Mouse (Mus musculus) C2C12 (cell line): Measurements from ENCODE around the gene Ralgds. TPM values are rescaled to one million over a fixed set of nuclear protein-coding genes. Genes with fewer than 3 reads are reported as not detected.

ENCODE experiments used
- H3K27me3 ChIP-seq: one replicate; pipeline ENCODE4 v1.6.1; 2011; ENCODE audit not compliant: control insufficient read depth, insufficient read depth, insufficient read length
- H3K36me3 ChIP-seq: one replicate; pipeline ENCODE4 v1.6.1; 2011; ENCODE audit not compliant: control insufficient read depth, insufficient read depth
- H3K4me3 ChIP-seq: one replicate; pipeline ENCODE4 v1.5.1; 2011; ENCODE audit warnings: mild to moderate bottlenecking, control low read depth; ENCODE audit not compliant: poor library complexity, insufficient read depth, severe bottlenecking
- H3K79me2 ChIP-seq: one replicate; pipeline ENCODE4 v1.6.1; 2011; ENCODE audit not compliant: control insufficient read depth, insufficient read depth
- H3K79me3 ChIP-seq: one replicate; pipeline ENCODE4 v1.6.1; 2011; ENCODE audit warnings: low read depth, control low read depth
- H3ac ChIP-seq: one replicate; pipeline ENCODE3; 2011; ENCODE audit warnings: low read depth; ENCODE audit not compliant: control insufficient read depth, insufficient read length
- CEBPB ChIP-seq: IDR thresholded peaks from one replicate; pipeline ENCODE4 v1.6.1; 2011; ENCODE audit warnings: low read depth, mild to moderate bottlenecking, control low read depth, moderate library complexity
- CTCF ChIP-seq: IDR thresholded peaks from one replicate; pipeline ENCODE4 v1.5.1; 2011; ENCODE audit not compliant: control insufficient read depth, insufficient read depth, insufficient read length
- FOSL1 ChIP-seq: IDR thresholded peaks from one replicate; pipeline ENCODE4 v1.8.0; 2011; ENCODE audit warnings: mild to moderate bottlenecking, low read length; ENCODE audit not compliant: poor library complexity, insufficient read depth, severe bottlenecking
- MAX ChIP-seq: IDR thresholded peaks from one replicate; pipeline ENCODE4 v1.6.1; 2011; ENCODE audit warnings: mild to moderate bottlenecking, control low read depth
- MYOD1 ChIP-seq: IDR thresholded peaks from one replicate; pipeline ENCODE4 v1.6.1; 2011; ENCODE audit warnings: low read depth; ENCODE audit not compliant: control insufficient read depth, insufficient read length
- MYOG ChIP-seq: IDR thresholded peaks from one replicate; pipeline ENCODE4 v1.6.1; 2011; ENCODE audit not compliant: control insufficient read depth, insufficient read length; ENCODE audit errors: extremely low read depth
- USF1 ChIP-seq: IDR thresholded peaks from one replicate; pipeline ENCODE4 v1.6.1; 2011; ENCODE audit warnings: low read depth, mild to moderate bottlenecking, control low read depth, moderate library complexity
- polyA plus RNA-seq: library from polyadenylated mRNA; unstranded; fragments of >200 nt; fragmentation: generic; extraction: Trizol; gene quantifications from one replicate; pipeline ENCODE4 v1.2.1, GENCODE M21; 2012; ENCODE audit warnings: missing spikeins

The Ralgds gene
- polyA plus RNA-seq, 1 experiment, result 10.5 TPM

- TF ChIP-seq MYOD1, result no peak
- TF ChIP-seq MYOG, result no peak
- no peak for TF ChIP-seq CTCF
- TF ChIP-seq CEBPB, result no peak
- TF ChIP-seq FOSL1, result no peak
- no peak for TF ChIP-seq USF1
- TF ChIP-seq MAX, result no peak
- Histone ChIP-seq H3ac (no peak overlapping the region), H3K79me3 (no peaks in the 10 kb centered on the region), H3K27me3 (no peaks in the 10 kb centered on the region), H3K36me3 (no peaks in the 10 kb centered on the region), H3K79me2 (no peaks in the 10 kb centered on the region), H3K4me3 (no peak overlapping the region)
Measured at GRCm38 (mm10) chr2:28597733-28598547, 85.0 kb downstream of the Ralgds start.

- TF ChIP-seq USF1 (no peak), CEBPB (no peak), CTCF (no peak), MAX (no peak), MYOG (no peak), MYOD1 (no peak), FOSL1 (no peak)
- Histone ChIP-seq H3ac (no peak overlapping the region), H3K27me3 (no peaks in the 10 kb centered on the region), H3K36me3 (no peaks in the 10 kb centered on the region), H3K4me3 (no peak overlapping the region), H3K79me2 (no peaks in the 10 kb centered on the region), H3K79me3 (no peaks in the 10 kb centered on the region)
Measured at GRCm38 (mm10) chr2:28598692-28599568, 86.0 kb downstream of the Ralgds start.

GRCm38 (mm10) chr2:28599569-28599900 lies 86.6 kb downstream of the Ralgds start:
- Histone ChIP-seq H3K4me3 (no peak overlapping the region), H3ac (no peak overlapping the region), H3K36me3 (no peaks in the 10 kb centered on the region), H3K27me3 (no peaks in the 10 kb centered on the region), H3K79me2 (no peaks in the 10 kb centered on the region), H3K79me3 (no peaks in the 10 kb centered on the region)
- no peak for TF ChIP-seq MYOG
- no peak for TF ChIP-seq USF1
- no peak for TF ChIP-seq MYOD1
- TF ChIP-seq CEBPB, result no peak
- no peak for TF ChIP-seq FOSL1
- no peak for TF ChIP-seq MAX
- no peak for TF ChIP-seq CTCF

- Histone ChIP-seq H3K79me2 (no peaks in the 10 kb centered on the region), H3ac (no peak overlapping the region)
- TF ChIP-seq USF1, result no peak
- no peak for TF ChIP-seq MAX
- TF ChIP-seq CEBPB, result no peak
Measured at GRCm38 (mm10) chr2:28601720-28602590, 89.0 kb downstream of the Ralgds start.

More at GRCm38 (mm10) chr2:28601720-28602590, 89.0 kb downstream of the Ralgds start:
- Histone ChIP-seq H3K4me3 (no peak overlapping the region), H3K27me3 (no peaks in the 10 kb centered on the region), H3K79me3 (no peaks in the 10 kb centered on the region), H3K36me3 (no peaks in the 10 kb centered on the region)

Other genes with a start within 250 kb of the Ralgds start
- 0.01 TPM for gene Ppp1r26, start 66.3 kb upstream of the Ralgds start, polyA plus RNA-seq
- gene 1700007K13Rik, start 46.8 kb upstream of the Ralgds start, polyA plus RNA-seq, result 0.68 TPM
- 30.4 TPM for gene Mrps2, start 45.1 kb upstream of the Ralgds start, polyA plus RNA-seq
- not detected for gene Gbgt1, start 16.2 kb upstream of the Ralgds start, polyA plus RNA-seq
- not detected for gene Gm10134, start 7.0 kb upstream of the Ralgds start, polyA plus RNA-seq
- gene Cel, start 50.3 kb downstream of the Ralgds start, polyA plus RNA-seq, result not detected
- gene Gtf3c5, start 70.6 kb downstream of the Ralgds start, polyA plus RNA-seq, result 28.1 TPM
- not detected for gene Gfi1b, start 108.9 kb downstream of the Ralgds start, polyA plus RNA-seq
- gene Tsc1, start 128.1 kb downstream of the Ralgds start, polyA plus RNA-seq, result 6.9 TPM
- gene Spaca9, start 186.6 kb downstream of the Ralgds start, polyA plus RNA-seq, result 0.96 TPM
- gene Ak8, start 187.0 kb downstream of the Ralgds start, polyA plus RNA-seq, result 0.04 TPM